Mouse (Mus musculus) stomach, embryonic 15.5 days (tissue): Measurements from ENCODE around the gene Ckap5. TPM values are rescaled to one million over a fixed set of nuclear protein-coding genes. Genes with fewer than 3 reads are reported as not detected.

Experiments
- ATAC-seq: fragments of 200-750 bp; cut with Nextera tagmentation; 2 replicates; pipeline ENCODE4 v1.8.0; 2017; ENCODE audit warnings: low read depth, moderate number of reproducible peaks, moderate TSS enrichment; ENCODE audit not compliant: insufficient read depth, low FRiP score
- H3K27ac ChIP-seq: fragments of 300-500 bp; sonication (generic); 2 replicates; pipeline ENCODE4 v1.5.1; 2015; ENCODE audit warnings: mild to moderate bottlenecking, inconsistent platforms
- H3K27me3 ChIP-seq: fragments of 300-500 bp; sonication (generic); replicated peaks from 2 replicates; pipeline ENCODE4 v1.6.1; 2015; ENCODE audit warnings: inconsistent platforms
- H3K36me3 ChIP-seq: fragments of 300-500 bp; sonication (generic); 2 replicates; pipeline ENCODE4 v1.6.1; 2015; ENCODE audit warnings: inconsistent platforms
- H3K4me1 ChIP-seq: fragments of 300-500 bp; sonication (generic); 2 replicates; pipeline ENCODE4 v1.6.1; 2015; ENCODE audit warnings: inconsistent platforms
- H3K4me2 ChIP-seq: fragments of 300-500 bp; sonication (generic); 2 replicates; pipeline ENCODE4 v1.6.1; 2015; ENCODE audit warnings: mild to moderate bottlenecking, inconsistent platforms
- H3K4me3 ChIP-seq: fragments of 300-500 bp; sonication (generic); replicated peaks from 2 replicates; pipeline ENCODE4 v1.5.1; 2015; ENCODE audit warnings: inconsistent platforms
- H3K9ac ChIP-seq: fragments of 300-500 bp; sonication (generic); 2 replicates; pipeline ENCODE4 v1.6.1; 2015; ENCODE audit warnings: inconsistent platforms
- H3K9me3 ChIP-seq: fragments of 300-500 bp; sonication (generic); 2 replicates; pipeline ENCODE4 v1.6.1; 2016; ENCODE audit warnings: inconsistent platforms
- WGBS: fragments of 180-500 bp; shearing (Covaris S2); methylation state at CpG from one replicate; pipeline ENCODE4 v1.1.7; 2015; 5-methylcytosine and 5-hydroxymethylcytosine counted together
- polyA plus RNA-seq: library from polyadenylated mRNA; unstranded; fragments of >200 nt; fragmentation: Nextera tagmentation; extraction: Ambion mirVana; gene quantifications from 2 replicates; pipeline ENCODE4 v1.2.1, GENCODE M21; 2015

The Ckap5 gene
- polyA plus RNA-seq, 1 experiment from 2014 or later: 81.9 TPM

DNA sequence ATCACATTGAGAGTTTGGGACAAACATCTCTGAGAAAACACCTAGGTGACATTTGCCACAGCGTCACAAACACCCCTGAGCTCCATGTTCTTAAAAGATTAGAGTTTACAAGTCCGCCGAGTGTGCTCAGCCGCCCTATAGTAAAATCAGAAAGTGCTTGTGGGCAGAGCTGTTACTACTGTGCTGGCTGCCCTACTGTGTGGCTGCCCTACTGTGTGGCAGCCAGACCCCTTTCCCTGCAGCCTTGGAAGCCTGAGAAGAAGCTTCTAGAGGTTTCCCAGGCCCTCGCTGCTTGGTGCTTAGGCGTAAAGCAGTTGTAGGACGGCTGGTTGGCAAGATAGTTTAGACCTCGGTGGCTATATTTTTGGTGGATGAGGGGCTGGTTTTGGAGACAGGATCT is 133.1 kb downstream of the Ckap5 start:
- no peaks in the 10 kb centered on the region for H3K9me3 ChIP-seq
- 95% methylated on average over 8 of the region's 8 CpGs for WGBS
- H3K36me3 ChIP-seq: peaks cover 69% of the 10 kb centered on the region

DNA sequence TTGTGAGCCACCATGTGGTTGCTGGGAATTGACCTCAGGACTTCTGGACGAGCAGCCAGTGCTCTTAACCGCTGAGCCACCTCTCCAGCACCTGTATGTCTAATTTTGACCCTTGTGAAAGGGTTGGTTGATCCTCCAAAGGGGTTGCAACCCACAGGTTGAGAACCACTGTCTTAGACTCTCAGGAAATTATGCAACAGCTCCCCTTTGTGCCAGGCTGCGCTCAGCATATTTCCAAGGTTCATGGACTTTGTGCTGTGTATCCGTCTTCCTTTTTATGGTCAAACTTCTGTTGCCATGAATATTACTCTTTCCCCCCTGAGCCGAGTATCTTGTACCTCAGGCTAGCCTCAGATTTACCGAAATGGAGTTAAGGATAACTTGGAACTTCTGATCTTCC is 134.4 kb downstream of the Ckap5 start:
- Histone ChIP-seq H3K27me3 (no peaks in the 10 kb centered on the region), H3K4me3 (no peak overlapping the region), H3K36me3 (peaks cover 66% of the 10 kb centered on the region), H3K4me2 (no peak overlapping the region), H3K27ac (no peak overlapping the region), H3K9me3 (no peaks in the 10 kb centered on the region), H3K9ac (no peak overlapping the region), H3K4me1 (no peaks in the 10 kb centered on the region)
- WGBS: 88% methylated on average over 6 of the region's 6 CpGs
- no peak for ATAC-seq

More for the DNA sequence above, 133.1 kb downstream of the Ckap5 start:
- H3K4me1 ChIP-seq: no peaks in the 10 kb centered on the region
- no peak overlapping the region for H3K4me3 ChIP-seq
- no peak overlapping the region for H3K4me2 ChIP-seq
- ATAC-seq: no peak
- no peak overlapping the region for H3K27ac ChIP-seq
- no peaks in the 10 kb centered on the region for H3K27me3 ChIP-seq
- H3K9ac ChIP-seq: no peak overlapping the region

DNA sequence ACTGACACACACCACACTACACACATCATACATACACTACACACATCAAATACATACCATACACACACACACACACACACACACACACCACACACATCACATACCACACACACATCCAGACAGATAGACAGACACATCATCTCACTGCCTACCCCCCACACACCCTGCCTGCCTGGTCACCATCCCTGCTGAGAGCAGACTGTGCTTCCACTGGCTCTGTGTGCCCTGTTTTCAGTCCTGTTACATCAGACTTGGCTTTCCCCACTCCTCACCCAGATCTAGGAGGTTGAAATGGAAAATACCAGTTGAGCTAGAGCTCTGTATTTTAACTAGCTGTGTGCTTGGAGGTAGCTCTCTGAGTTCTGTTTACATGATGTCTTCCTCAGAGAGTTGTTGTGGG is 138.2 kb downstream of the Ckap5 start:
- no peaks in the 10 kb centered on the region for H3K27me3 ChIP-seq
- peaks cover 50% of the 10 kb centered on the region for H3K36me3 ChIP-seq
- H3K9ac ChIP-seq: no peak overlapping the region
- no peaks in the 10 kb centered on the region for H3K4me1 ChIP-seq
- no peak overlapping the region for H3K4me2 ChIP-seq
- no peak overlapping the region for H3K27ac ChIP-seq
- ATAC-seq: no peak
- no peak overlapping the region for H3K4me3 ChIP-seq
- H3K9me3 ChIP-seq: no peaks in the 10 kb centered on the region

DNA sequence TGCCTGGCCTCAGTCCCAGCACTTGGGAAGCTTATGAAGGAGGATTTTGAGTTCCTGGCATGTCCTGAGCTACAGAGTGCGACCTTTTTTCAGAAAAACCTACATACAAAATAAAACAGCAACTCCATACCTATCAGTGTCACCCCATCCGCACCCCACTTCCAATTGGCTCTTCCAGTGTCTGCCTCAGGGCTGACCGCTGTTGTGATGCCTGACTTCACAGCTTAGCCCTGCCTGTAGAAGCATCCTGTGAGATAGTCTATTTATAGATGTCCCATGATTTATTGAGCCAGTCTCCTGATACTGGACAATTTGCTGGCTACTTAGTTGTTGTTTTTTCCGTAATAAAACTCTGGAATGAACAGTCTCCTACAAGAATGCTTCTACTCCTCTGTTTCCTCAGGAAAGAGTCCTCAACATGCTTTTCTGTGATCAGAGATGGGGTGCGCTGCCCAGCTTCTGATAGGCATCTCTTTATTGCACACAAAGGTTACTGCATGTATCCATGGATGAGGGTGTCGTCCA is 139.9 kb downstream of the Ckap5 start:
- 90% methylated on average over 6 of the region's 6 CpGs for WGBS
- Histone ChIP-seq H3K9ac (no peak overlapping the region), H3K4me1 (no peaks in the 10 kb centered on the region), H3K27ac (no peak overlapping the region), H3K36me3 (peaks cover 50% of the 10 kb centered on the region), H3K27me3 (no peaks in the 10 kb centered on the region), H3K4me2 (no peak overlapping the region), H3K4me3 (no peak overlapping the region), H3K9me3 (no peaks in the 10 kb centered on the region)
- ATAC-seq: no peak

DNA sequence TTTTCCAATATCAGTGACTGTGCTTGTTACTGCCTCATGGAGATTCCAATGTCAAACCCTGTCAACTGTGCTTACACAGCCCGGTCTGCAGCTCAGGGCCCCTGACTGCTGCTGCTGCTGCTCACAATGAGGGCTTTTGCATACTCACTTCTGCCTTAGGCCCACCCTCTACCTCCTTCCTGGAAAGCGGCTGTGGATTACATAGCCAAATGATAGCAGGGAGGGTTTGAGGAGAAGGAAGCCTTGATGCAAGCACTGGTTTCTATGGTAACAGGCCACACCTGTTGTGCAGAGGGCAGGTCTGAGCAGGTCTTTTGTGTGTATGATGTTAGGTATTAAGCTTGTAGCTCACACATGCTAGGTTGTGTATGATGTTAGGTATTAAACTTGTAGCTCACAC is 141.2 kb downstream of the Ckap5 start:
- ATAC-seq: peak; percentile 79
- Histone ChIP-seq H3K27me3 (no peaks in the 10 kb centered on the region), H3K4me2 (no peak overlapping the region), H3K36me3 (peaks cover 45% of the 10 kb centered on the region), H3K27ac (no peak overlapping the region), H3K4me3 (no peak overlapping the region), H3K9me3 (no peaks in the 10 kb centered on the region), H3K9ac (no peak overlapping the region), H3K4me1 (no peaks in the 10 kb centered on the region)
- WGBS: 54% methylated on average over 2 of the region's 2 CpGs

DNA sequence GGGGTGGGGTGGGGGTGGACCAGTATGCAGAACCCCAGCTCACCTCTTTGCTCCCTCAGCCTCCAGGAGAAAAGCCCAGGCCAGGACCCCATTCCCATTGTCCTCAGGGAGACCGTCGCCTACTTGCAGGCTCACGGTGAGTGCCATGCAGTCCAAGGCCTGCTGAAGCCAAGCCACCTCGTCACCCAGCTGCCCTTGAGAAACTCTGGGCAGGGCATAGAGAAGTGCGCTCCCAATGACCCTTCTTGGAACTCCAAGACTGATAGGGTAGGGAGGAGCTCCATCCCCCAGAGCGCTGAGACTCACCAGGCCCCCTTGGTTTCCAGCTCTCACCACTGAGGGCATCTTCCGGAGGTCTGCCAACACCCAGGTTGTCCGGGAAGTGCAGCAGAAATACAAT is 142.8 kb downstream of the Ckap5 start:
- H3K4me2 ChIP-seq: no peak overlapping the region
- H3K36me3 ChIP-seq: peaks cover 42% of the 10 kb centered on the region
- H3K27me3 ChIP-seq: no peaks in the 10 kb centered on the region
- ATAC-seq: no peak
- H3K4me1 ChIP-seq: no peaks in the 10 kb centered on the region
- H3K9ac ChIP-seq: no peak overlapping the region
- H3K4me3 ChIP-seq: no peak overlapping the region
- 91% methylated on average over 8 of the region's 8 CpGs for WGBS
- no peak overlapping the region for H3K27ac ChIP-seq
- H3K9me3 ChIP-seq: no peaks in the 10 kb centered on the region

DNA sequence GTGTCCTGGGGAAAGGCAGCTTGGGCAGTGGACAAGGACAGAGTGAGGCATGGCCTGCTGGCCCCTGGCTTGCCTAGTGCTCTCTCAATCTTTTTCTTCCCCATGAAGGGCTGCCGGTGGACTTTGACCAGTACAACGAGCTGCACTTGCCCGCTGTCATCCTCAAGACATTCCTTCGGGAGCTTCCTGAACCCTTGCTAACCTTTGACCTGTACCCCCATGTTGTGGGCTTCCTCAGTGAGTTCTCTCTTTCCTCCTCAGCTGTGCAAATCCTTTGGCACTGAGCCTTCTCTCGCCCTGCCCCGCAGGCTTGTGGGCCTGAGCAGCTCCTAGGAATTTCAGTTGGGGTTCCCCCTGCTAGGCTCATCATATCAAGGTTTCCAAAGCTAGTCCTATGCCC is 143.5 kb downstream of the Ckap5 start:
- Histone ChIP-seq H3K9me3 (no peaks in the 10 kb centered on the region), H3K27me3 (no peaks in the 10 kb centered on the region), H3K9ac (no peak overlapping the region), H3K36me3 (peaks cover 42% of the 10 kb centered on the region), H3K4me1 (no peaks in the 10 kb centered on the region), H3K4me3 (no peak overlapping the region), H3K27ac (no peak overlapping the region), H3K4me2 (no peak overlapping the region)
- no peak for ATAC-seq
- WGBS: 81% methylated on average over 6 of the region's 6 CpGs

Other genes starting within 250 kb of the Ckap5 start
- 39.0 and 42.4 TPM in 2 replicates for gene 1110051M20Rik, start 82.1 kb upstream of the Ckap5 start, polyA plus RNA-seq
- 6.3 and 6.5 TPM in 2 replicates for gene Lrp4, start 69.3 kb upstream of the Ckap5 start, polyA plus RNA-seq
- gene F2, start 109.7 kb downstream of the Ckap5 start, polyA plus RNA-seq: 7.2 and 19.4 TPM in 2 replicates
- gene Zfp408, start 123.0 kb downstream of the Ckap5 start, polyA plus RNA-seq: 9.2 and 9.7 TPM in 2 replicates
- gene Arhgap1, start 123.1 kb downstream of the Ckap5 start, polyA plus RNA-seq: 115 and 144 TPM in 2 replicates
- gene Atg13, start 183.8 kb downstream of the Ckap5 start, polyA plus RNA-seq: 21.0 and 24.0 TPM in 2 replicates
- gene Harbi1, start 184.1 kb downstream of the Ckap5 start, polyA plus RNA-seq: 21.3 and 21.8 TPM in 2 replicates
- 12.3 and 14.8 TPM in 2 replicates for gene Ambra1, start 203.4 kb downstream of the Ckap5 start, polyA plus RNA-seq